Mouse (Mus musculus) stomach, embryonic 14.5 days (tissue): ENCODE results near the gene Eepd1. TPM values are rescaled to one million over a fixed set of nuclear protein-coding genes. Genes with fewer than 3 reads are reported as not detected.

Source experiments
- ATAC-seq: fragments of 200-750 bp; cut with Nextera tagmentation; 2 replicates; pipeline ENCODE4 v1.8.0; 2017; ENCODE audit warnings: low read depth, moderate TSS enrichment; ENCODE audit not compliant: insufficient number of reproducible peaks, insufficient read depth, low FRiP score
- H3K27ac ChIP-seq: fragments of 300-500 bp; sonication (generic); 2 replicates; pipeline ENCODE4 v1.5.1; 2014; ENCODE audit warnings: mild to moderate bottlenecking, low read length, moderate library complexity, mixed read lengths
- H3K27me3 ChIP-seq: fragments of 300-500 bp; sonication (generic); 2 replicates; pipeline ENCODE4 v1.6.1; 2014; ENCODE audit warnings: low read length, control low read depth, mixed read lengths; ENCODE audit not compliant: control insufficient read depth, insufficient read depth
- H3K36me3 ChIP-seq: fragments of 300-500 bp; sonication (generic); 2 replicates; pipeline ENCODE4 v1.6.1; 2014; ENCODE audit warnings: mild to moderate bottlenecking, control low read depth, low read length, moderate library complexity, mixed read lengths; ENCODE audit not compliant: control insufficient read depth, insufficient read depth
- H3K4me1 ChIP-seq: fragments of 300-500 bp; sonication (generic); 2 replicates; pipeline ENCODE4 v1.6.1; 2014; ENCODE audit warnings: low read length, control low read depth, mixed read lengths; ENCODE audit not compliant: control insufficient read depth, insufficient read depth
- H3K4me2 ChIP-seq: fragments of 300-500 bp; sonication (generic); replicated peaks from 2 replicates; pipeline ENCODE4 v1.6.1; 2014; ENCODE audit warnings: low read depth, low read length, control low read depth
- H3K4me3 ChIP-seq: fragments of 300-500 bp; sonication (generic); 2 replicates; pipeline ENCODE4 v1.5.1; 2014; ENCODE audit warnings: low read depth, low read length, control low read depth
- H3K9ac ChIP-seq: fragments of 300-500 bp; sonication (generic); replicated peaks from 2 replicates; pipeline ENCODE4 v1.6.1; 2014; ENCODE audit warnings: low read depth, mild to moderate bottlenecking, control low read depth, low read length, moderate library complexity, mixed read lengths
- H3K9me3 ChIP-seq: fragments of 300-500 bp; sonication (generic); 2 replicates; pipeline ENCODE4 v1.6.1; 2016; ENCODE audit warnings: low read depth, low read length, control low read depth; ENCODE audit not compliant: control insufficient read depth
- WGBS: fragments of 180-500 bp; shearing (Covaris S2); extraction: QIAGEN DNeasy Blood & Tissue Kit; methylation state at CpG from one replicate; pipeline ENCODE4 v1.1.7; 2014; 5-methylcytosine and 5-hydroxymethylcytosine counted together
- polyA plus RNA-seq: library from polyadenylated mRNA; unstranded; fragments of >200 nt; fragmentation: Nextera tagmentation; extraction: Ambion mirVana; gene quantifications from 2 replicates; pipeline ENCODE4 v1.2.1, GENCODE M21; 2014

Gene Eepd1
- polyA plus RNA-seq, 1 experiment from 2014 or later = 11.5 TPM

GRCm38 (mm10) chr9:25513556-25513955 lies 32.2 kb downstream of the Eepd1 start:
- no peak overlapping the region for H3K4me2 ChIP-seq
- no peaks in the 10 kb centered on the region for H3K4me1 ChIP-seq
- H3K27ac ChIP-seq = no peak overlapping the region
- H3K36me3 ChIP-seq = no peaks in the 10 kb centered on the region
- no peak overlapping the region for H3K9ac ChIP-seq
- no peaks in the 10 kb centered on the region for H3K9me3 ChIP-seq
- 85% methylated on average over 3 of the region's 3 CpGs for WGBS
- H3K4me3 ChIP-seq = no peak overlapping the region
- H3K27me3 ChIP-seq = no peaks in the 10 kb centered on the region
- no peak for ATAC-seq

GRCm38 (mm10) chr9:25516640-25517039 lies 35.3 kb downstream of the Eepd1 start:
- WGBS = 66% methylated on average over 7 of the region's 7 CpGs
- Histone ChIP-seq H3K4me3 (no peak overlapping the region), H3K36me3 (no peaks in the 10 kb centered on the region), H3K27ac (no peak overlapping the region), H3K27me3 (no peaks in the 10 kb centered on the region), H3K4me2 (no peak overlapping the region), H3K9ac (no peak overlapping the region), H3K4me1 (no peaks in the 10 kb centered on the region), H3K9me3 (no peaks in the 10 kb centered on the region)
- ATAC-seq = no peak

DNA sequence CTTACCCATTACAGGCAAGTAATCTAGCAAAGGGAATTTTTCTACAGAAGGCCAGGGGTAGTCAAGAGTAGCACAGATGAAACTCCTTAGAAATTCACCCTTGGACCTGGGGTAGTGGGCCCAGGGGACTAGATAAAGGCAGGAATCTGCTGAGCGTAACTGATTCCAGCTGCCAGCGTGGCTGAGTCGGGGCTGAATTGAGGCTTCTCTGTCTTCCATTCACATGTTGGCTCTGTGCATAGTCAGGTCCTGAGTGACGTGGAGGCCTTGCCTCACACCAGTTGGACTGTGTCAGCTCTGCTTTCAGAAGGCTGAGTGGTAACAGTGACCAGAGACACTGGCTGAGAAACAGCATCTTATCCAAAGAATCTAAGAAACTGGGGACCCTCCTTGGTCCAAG lies 36.6 kb downstream of the Eepd1 start:
- no peaks in the 10 kb centered on the region for H3K27me3 ChIP-seq
- H3K4me2 ChIP-seq = no peak overlapping the region
- H3K9ac ChIP-seq = no peak overlapping the region
- no peak overlapping the region for H3K4me3 ChIP-seq
- H3K27ac ChIP-seq = no peak overlapping the region
- no peak for ATAC-seq
- no peaks in the 10 kb centered on the region for H3K4me1 ChIP-seq
- 58% methylated on average over 4 of the region's 4 CpGs for WGBS
- H3K9me3 ChIP-seq = no peaks in the 10 kb centered on the region
- no peaks in the 10 kb centered on the region for H3K36me3 ChIP-seq

DNA sequence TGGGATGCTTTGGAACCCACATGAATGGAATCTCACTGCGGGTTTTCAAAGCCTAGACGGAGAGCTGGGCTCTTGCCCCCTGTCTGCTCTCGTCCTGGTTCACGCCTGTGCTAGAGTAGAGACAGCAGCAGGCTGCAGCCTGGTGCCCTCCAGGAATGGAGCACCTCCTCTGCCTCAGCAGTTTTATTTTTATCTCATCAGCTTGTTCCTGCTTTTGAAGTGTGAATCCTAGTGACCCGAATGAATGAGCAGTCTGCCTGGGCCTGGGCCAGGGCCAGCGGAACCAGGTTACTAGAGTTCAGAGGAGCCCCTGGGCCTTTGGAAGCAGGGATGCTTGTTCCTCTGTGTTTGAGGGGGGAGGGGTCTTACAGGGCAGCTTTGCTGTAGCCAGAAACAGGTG lies 37.8 kb downstream of the Eepd1 start:
- no peak for ATAC-seq

GRCm38 (mm10) chr9:25520826-25521225 lies 39.5 kb downstream of the Eepd1 start:
- no peaks in the 10 kb centered on the region for H3K27me3 ChIP-seq
- no peaks in the 10 kb centered on the region for H3K4me1 ChIP-seq
- H3K9ac ChIP-seq = no peak overlapping the region
- no peak overlapping the region for H3K4me2 ChIP-seq
- no peak overlapping the region for H3K27ac ChIP-seq
- H3K36me3 ChIP-seq = no peaks in the 10 kb centered on the region
- no peak overlapping the region for H3K4me3 ChIP-seq
- H3K9me3 ChIP-seq = no peaks in the 10 kb centered on the region
- ATAC-seq = no peak
- 91% methylated on average over 7 of the region's 7 CpGs for WGBS

More for the DNA sequence above, 37.8 kb downstream of the Eepd1 start:
- H3K36me3 ChIP-seq = no peaks in the 10 kb centered on the region
- no peaks in the 10 kb centered on the region for H3K27me3 ChIP-seq
- no peak overlapping the region for H3K4me2 ChIP-seq
- no peaks in the 10 kb centered on the region for H3K9me3 ChIP-seq
- no peak overlapping the region for H3K9ac ChIP-seq
- 70% methylated on average over 6 of the region's 6 CpGs for WGBS
- no peak overlapping the region for H3K4me3 ChIP-seq
- no peak overlapping the region for H3K27ac ChIP-seq
- no peaks in the 10 kb centered on the region for H3K4me1 ChIP-seq

- no peak overlapping the region for H3K9ac ChIP-seq
- 85% methylated on average over 2 of the region's 2 CpGs for WGBS
These were observed 40.5 kb downstream of the Eepd1 start for GRCm38 (mm10) chr9:25521825-25522224.

DNA sequence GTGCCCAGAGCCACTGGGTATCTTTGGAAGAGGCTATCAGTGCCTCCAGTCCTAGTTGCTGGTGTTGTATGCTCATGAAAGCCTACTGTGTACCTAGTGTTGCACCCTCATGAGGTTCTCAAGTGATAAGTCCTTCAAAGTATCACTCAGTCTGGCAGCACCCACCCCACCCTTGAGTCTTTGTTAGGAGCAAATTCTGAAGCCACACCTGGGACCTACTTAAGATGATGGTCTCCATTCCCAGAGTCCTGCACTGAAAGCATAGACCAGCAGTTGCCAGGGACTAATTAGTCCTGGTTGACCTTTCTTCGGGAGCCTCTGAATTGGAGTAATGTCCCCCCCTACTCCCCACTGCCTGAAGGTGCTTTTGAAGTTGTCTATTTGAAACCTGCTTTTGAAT lies 45.2 kb downstream of the Eepd1 start:
- no peak overlapping the region for H3K4me2 ChIP-seq
- H3K9ac ChIP-seq = no peak overlapping the region
- WGBS = 52% methylated on average over 1 of the region's 1 CpGs
- H3K27me3 ChIP-seq = no peaks in the 10 kb centered on the region
- peaks cover 9% of the 10 kb centered on the region; the same call in 1 of the 2 replicates for H3K4me1 ChIP-seq
- no peak for ATAC-seq
- H3K36me3 ChIP-seq = no peaks in the 10 kb centered on the region
- no peak overlapping the region for H3K27ac ChIP-seq
- H3K4me3 ChIP-seq = no peak overlapping the region
- H3K9me3 ChIP-seq = no peaks in the 10 kb centered on the region

More at GRCm38 (mm10) chr9:25521825-25522224, 40.5 kb downstream of the Eepd1 start:
- Histone ChIP-seq H3K4me2 (no peak overlapping the region), H3K27ac (no peak overlapping the region), H3K9me3 (no peaks in the 10 kb centered on the region), H3K4me1 (peaks cover 3% of the 10 kb centered on the region; the same call in 1 of the 2 replicates), H3K4me3 (no peak overlapping the region), H3K36me3 (no peaks in the 10 kb centered on the region), H3K27me3 (no peaks in the 10 kb centered on the region)
- ATAC-seq = no peak

GRCm38 (mm10) chr9:25526927-25527337 lies 45.6 kb downstream of the Eepd1 start:
- H3K9me3 ChIP-seq = no peaks in the 10 kb centered on the region
- no peaks in the 10 kb centered on the region for H3K27me3 ChIP-seq
- H3K9ac ChIP-seq = no peak overlapping the region
- no peak overlapping the region for H3K4me2 ChIP-seq
- no peak overlapping the region for H3K27ac ChIP-seq
- H3K4me3 ChIP-seq = no peak overlapping the region
- ATAC-seq = peak; percentile 79; the same call in 1 of the 2 replicates
- peaks cover 9% of the 10 kb centered on the region; the same call in 1 of the 2 replicates for H3K4me1 ChIP-seq
- H3K36me3 ChIP-seq = no peaks in the 10 kb centered on the region

- H3K27ac ChIP-seq = no peak overlapping the region
- H3K4me1 ChIP-seq = peaks cover 9% of the 10 kb centered on the region; the same call in 1 of the 2 replicates
- no peak overlapping the region for H3K4me3 ChIP-seq
- peak; percentile 24; the same call in 1 of the 2 replicates for ATAC-seq
- WGBS = 50% methylated on average over 7 of the region's 7 CpGs
- H3K9me3 ChIP-seq = no peaks in the 10 kb centered on the region
- H3K36me3 ChIP-seq = no peaks in the 10 kb centered on the region
- no peak overlapping the region for H3K9ac ChIP-seq
- no peaks in the 10 kb centered on the region for H3K27me3 ChIP-seq
- no peak overlapping the region for H3K4me2 ChIP-seq
These were observed 46.2 kb downstream of the Eepd1 start for GRCm38 (mm10) chr9:25527359-25528038.
